Mouse (Mus musculus): ENCODE results near the gene Endod1. TPM values are rescaled to one million over a fixed set of nuclear protein-coding genes. Genes with fewer than 3 reads are reported as not detected.
"Not testable (repeated sequence)": the region's sequence is repeated elsewhere in the genome, so short reads cannot be mapped to it uniquely, and the experiment has no call there.

Endod1 gene
- polyA plus RNA-seq, 1 experiment from 2014 or later = 37.3 TPM

DNA sequence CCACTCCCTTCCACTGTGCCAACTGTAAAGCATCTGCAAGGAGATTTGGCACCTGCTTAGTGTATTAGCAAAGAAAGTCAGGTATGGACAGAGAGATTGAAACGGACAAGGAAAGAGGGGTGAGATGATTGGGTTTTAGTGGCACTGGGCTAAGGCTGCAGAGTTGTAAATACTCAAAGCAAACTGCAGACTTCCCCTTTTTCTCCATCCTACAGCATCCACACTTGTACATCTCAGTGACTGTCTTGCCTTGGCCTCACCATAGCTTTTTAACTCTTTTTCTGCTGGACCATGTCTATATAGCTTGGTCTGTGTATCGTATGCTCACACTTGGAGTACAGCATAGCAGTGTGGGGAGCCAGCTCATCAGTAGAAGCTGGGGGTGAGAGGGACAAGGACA lies 30.5 kb downstream of the Endod1 start:
- H3K27me3 ChIP-seq (replicated peaks) = no peaks in the 10 kb centered on the region
- no peak overlapping the region for H3K4me2 ChIP-seq
- H3K9me3 ChIP-seq (replicated peaks) = no peaks in the 10 kb centered on the region
- ATAC-seq (ENCODE audit: low FRiP score) = no peak
- no peak overlapping the region for H3K4me3 ChIP-seq (replicated peaks)
- peaks cover 5% of the 10 kb centered on the region; the same call in 1 of the 2 replicates for H3K4me1 ChIP-seq
- no peak overlapping the region for H3K27ac ChIP-seq (replicated peaks)
- H3K9ac ChIP-seq (replicated peaks) = no peak overlapping the region
- WGBS = 81% methylated on average over 2 of the region's 2 CpGs
- H3K36me3 ChIP-seq = no peaks in the 10 kb centered on the region

DNA sequence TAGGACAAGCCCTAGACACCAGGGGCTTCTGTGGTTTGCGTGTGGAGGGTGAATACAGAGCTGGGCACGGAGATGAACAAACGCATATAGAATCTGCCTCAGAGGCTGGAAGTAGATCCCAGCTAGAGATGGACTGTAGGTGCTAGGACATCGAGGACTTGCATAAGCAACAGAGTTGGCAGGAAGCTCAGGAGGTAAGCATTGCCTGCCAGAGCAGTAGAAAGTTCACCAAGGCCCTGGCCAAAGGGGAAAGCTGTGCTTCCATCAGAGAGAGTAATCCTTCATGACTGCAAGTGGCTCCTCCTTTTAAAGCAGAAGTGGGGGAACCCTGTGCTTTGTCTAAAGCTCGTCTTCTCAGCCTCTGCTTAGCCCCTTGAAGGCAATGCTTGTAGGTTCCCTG lies 31.9 kb downstream of the Endod1 start:
- Histone ChIP-seq H3K4me1 (no peaks in the 10 kb centered on the region), H3K4me3 (replicated peaks) (no peak overlapping the region), H3K36me3 (no peaks in the 10 kb centered on the region), H3K9ac (replicated peaks) (no peak overlapping the region), H3K27me3 (replicated peaks) (no peaks in the 10 kb centered on the region), H3K27ac (replicated peaks) (no peak overlapping the region), H3K9me3 (replicated peaks) (no peaks in the 10 kb centered on the region), H3K4me2 (no peak overlapping the region)
- ATAC-seq (ENCODE audit: low FRiP score) = no peak
- WGBS = 92% methylated on average over 5 of the region's 5 CpGs

DNA sequence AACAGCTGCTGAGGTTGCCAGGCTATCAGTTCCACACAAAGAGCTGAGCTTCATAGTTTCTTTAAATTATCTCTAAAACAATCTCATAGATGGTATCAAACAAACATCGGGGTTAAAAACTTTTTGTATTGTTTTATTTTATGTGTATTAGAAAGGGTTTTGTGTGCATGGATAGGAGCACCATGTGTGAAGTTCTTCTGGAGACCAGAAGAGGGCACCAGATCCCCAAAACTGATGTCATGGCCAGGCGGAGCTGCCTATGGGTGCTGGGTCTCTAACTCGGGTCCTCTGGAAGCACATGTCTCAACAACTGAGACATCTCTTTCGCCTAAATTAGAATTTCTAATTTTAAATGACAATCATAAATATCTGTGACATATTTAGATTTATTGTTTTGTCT lies 32.9 kb downstream of the Endod1 start:
- H3K27ac ChIP-seq (replicated peaks) = no peak overlapping the region
- H3K4me3 ChIP-seq (replicated peaks) = no peak overlapping the region
- no peak for ATAC-seq (ENCODE audit: low FRiP score)
- 61% methylated on average over 4 of the region's 4 CpGs for WGBS
- H3K9ac ChIP-seq (replicated peaks) = no peak overlapping the region
- no peak overlapping the region for H3K4me2 ChIP-seq
- no peaks in the 10 kb centered on the region for H3K36me3 ChIP-seq
- H3K4me1 ChIP-seq = no peaks in the 10 kb centered on the region
- H3K9me3 ChIP-seq (replicated peaks) = no peaks in the 10 kb centered on the region
- H3K27me3 ChIP-seq (replicated peaks) = no peaks in the 10 kb centered on the region

DNA sequence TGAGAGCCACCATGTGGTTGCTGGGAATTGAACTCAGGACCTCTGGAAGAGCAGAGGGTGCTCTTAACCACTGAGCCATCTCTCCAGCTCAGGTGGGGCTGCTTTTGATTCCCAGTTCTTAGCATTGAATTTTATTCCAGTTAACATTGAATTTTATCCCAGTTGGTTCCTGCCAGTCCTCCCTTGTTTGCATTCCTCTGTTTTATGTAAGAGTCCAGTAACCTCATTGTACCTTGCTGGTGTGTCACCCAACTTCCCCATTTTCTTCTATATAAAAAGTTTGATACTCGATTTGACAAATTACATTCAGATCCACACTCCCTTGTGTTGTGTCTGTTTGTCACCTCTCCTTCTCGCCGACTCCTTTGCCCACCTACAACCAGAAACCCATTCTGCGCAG lies 35.4 kb downstream of the Endod1 start:
- not testable (repeated sequence) for H3K4me1 ChIP-seq; H3K27me3 ChIP-seq (replicated peaks); H3K4me2 ChIP-seq; H3K36me3 ChIP-seq; H3K4me3 ChIP-seq (replicated peaks); ATAC-seq (ENCODE audit: low FRiP score); H3K27ac ChIP-seq (replicated peaks); H3K9me3 ChIP-seq (replicated peaks); H3K9ac ChIP-seq (replicated peaks)
- 87% methylated on average over 4 of the region's 4 CpGs for WGBS

DNA sequence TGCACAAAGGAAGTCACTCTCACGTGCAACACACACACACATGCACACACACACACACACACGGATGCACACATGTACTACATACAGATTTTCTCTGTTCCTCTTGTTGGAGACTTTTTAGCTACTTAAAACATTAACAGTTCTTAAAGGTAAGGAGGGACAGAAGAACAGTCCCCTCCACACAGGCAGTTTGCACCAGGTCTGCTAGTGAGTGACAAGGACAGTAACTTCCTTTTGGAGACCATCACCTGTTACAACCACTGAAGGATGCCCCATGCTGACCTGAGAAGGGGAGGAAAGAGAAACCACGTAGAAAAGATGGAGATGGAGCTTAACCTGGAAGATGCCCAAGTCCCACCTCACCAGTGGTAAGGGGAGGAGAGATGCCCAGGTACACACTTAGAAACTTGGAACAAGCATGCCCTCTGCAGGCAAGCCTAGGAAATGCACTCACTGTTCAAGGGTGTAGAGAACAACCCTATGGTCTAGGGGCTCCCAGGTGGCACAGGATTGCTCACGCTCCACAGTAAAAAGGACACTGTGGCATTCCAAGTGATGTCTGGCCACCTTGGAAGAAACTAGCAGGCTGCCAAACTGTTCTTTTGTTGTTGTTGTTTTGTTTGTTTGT lies 39.2 kb downstream of the Endod1 start:
- WGBS = 52% methylated on average over 4 of the region's 4 CpGs

DNA sequence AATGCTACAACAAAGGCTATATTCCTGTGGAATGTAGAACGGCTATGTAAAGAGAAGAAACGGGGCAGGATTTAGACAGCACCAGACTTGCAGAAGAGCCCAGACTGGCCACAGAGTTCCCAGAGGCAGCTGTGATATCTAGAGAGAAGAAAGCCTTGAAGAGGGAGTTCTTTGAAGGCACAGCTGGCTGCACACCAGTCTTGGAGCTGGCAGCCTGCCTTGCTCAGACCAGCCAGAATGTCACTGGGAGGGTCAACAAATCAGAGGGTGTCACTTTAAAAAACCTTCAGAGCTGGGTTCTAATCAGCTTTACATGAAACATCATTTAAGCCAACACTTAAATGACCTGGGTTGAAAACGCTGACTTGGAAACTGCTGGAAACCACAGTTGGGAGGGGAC lies 42.6 kb downstream of the Endod1 start:
- no peak for ATAC-seq (ENCODE audit: low FRiP score)
- Histone ChIP-seq H3K4me3 (replicated peaks) (no peak overlapping the region), H3K36me3 (no peaks in the 10 kb centered on the region), H3K27me3 (replicated peaks) (no peaks in the 10 kb centered on the region), H3K4me1 (no peaks in the 10 kb centered on the region), H3K27ac (replicated peaks) (no peak overlapping the region), H3K9ac (replicated peaks) (no peak overlapping the region), H3K4me2 (no peak overlapping the region), H3K9me3 (replicated peaks) (no peaks in the 10 kb centered on the region)
- WGBS = 73% methylated on average over 3 of the region's 3 CpGs

More for the DNA sequence above, 39.2 kb downstream of the Endod1 start:
- no peaks in the 10 kb centered on the region for H3K4me1 ChIP-seq
- peak; percentile 90 for ATAC-seq (ENCODE audit: low FRiP score)
- no peak overlapping the region for H3K27ac ChIP-seq (replicated peaks)
- H3K9me3 ChIP-seq (replicated peaks) = no peaks in the 10 kb centered on the region
- no peak overlapping the region for H3K4me2 ChIP-seq
- H3K36me3 ChIP-seq = no peaks in the 10 kb centered on the region
- no peaks in the 10 kb centered on the region for H3K27me3 ChIP-seq (replicated peaks)
- H3K9ac ChIP-seq (replicated peaks) = no peak overlapping the region
- H3K4me3 ChIP-seq (replicated peaks) = no peak overlapping the region

DNA sequence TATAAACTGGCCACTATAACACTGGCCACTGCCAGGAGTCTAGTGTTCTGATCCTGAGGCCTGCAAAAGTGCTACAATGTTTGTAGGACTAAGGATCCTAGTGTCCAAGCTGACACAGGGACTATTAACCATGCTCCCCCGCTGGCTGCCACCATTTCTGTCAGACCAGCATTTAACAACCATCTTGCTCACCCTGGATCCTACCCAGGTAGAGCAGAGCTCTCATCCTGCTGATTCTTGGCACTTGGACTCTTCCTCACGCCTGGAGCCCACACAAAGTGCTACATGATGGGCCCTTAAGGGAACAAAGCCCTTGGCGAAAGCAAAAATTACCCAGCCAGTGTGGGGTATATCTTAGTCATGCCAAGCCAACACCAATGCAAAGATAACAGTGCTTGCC lies 44.4 kb downstream of the Endod1 start:
- H3K4me2 ChIP-seq = no peak overlapping the region
- ATAC-seq (ENCODE audit: low FRiP score) = no peak
- 79% methylated on average over 3 of the region's 3 CpGs for WGBS
- no peaks in the 10 kb centered on the region for H3K4me1 ChIP-seq
- no peaks in the 10 kb centered on the region for H3K27me3 ChIP-seq (replicated peaks)
- peaks cover 4% of the 10 kb centered on the region; the same call in 1 of the 2 replicates for H3K36me3 ChIP-seq
- no peaks in the 10 kb centered on the region for H3K9me3 ChIP-seq (replicated peaks)
- H3K9ac ChIP-seq (replicated peaks) = no peak overlapping the region
- no peak overlapping the region for H3K4me3 ChIP-seq (replicated peaks)
- H3K27ac ChIP-seq (replicated peaks) = no peak overlapping the region

DNA sequence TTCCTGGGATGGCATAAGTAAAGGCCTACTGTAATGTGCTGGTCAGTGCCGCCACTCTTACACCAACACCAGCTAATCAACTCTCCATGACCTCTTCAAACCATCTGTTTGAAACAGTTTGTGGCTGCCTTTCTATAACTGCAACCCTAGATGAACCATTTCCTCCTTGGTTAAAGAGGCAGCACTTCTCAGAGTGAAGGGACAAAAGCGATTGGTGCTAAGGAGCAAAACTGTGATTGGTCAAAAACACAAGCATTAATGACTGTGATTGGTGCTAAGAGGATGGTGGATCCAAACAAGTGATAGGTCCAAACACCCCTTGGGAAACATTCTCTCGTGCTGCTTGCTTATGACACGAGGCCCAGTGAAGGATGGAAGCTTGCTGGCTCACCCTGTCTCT lies 45.5 kb downstream of the Endod1 start:
- H3K27me3 ChIP-seq (replicated peaks) = no peaks in the 10 kb centered on the region
- H3K9ac ChIP-seq (replicated peaks) = no peak overlapping the region
- no peaks in the 10 kb centered on the region for H3K4me1 ChIP-seq
- no peak overlapping the region for H3K27ac ChIP-seq (replicated peaks)
- no peak for ATAC-seq (ENCODE audit: low FRiP score)
- H3K9me3 ChIP-seq (replicated peaks) = no peaks in the 10 kb centered on the region
- 75% methylated on average over 4 of the region's 4 CpGs for WGBS
- H3K36me3 ChIP-seq = peaks cover 6% of the 10 kb centered on the region; the same call in 1 of the 2 replicates
- no peak overlapping the region for H3K4me3 ChIP-seq (replicated peaks)
- no peak overlapping the region for H3K4me2 ChIP-seq

DNA sequence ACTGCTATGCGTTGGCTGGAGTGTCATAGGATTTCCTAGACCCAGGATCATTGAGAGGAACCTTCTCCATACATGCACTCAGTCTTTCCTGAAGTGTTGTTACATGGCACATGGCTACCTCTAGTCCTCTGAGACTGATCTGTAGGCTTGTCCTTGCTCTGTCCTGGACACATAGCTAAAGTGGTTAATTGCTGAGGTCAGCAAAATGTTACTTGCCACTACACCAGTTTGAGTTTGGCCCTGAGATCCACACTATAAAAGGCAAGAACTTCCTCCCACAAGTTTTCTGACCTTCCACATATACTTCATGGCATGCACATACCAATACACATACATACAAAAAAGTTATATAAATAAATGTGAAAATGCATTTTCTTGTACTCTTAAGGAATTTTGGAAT lies 64.7 kb downstream of the Endod1 start:
- Histone ChIP-seq H3K27me3 (replicated peaks) (no peaks in the 10 kb centered on the region), H3K9ac (replicated peaks) (no peak overlapping the region), H3K36me3 (peaks cover 62% of the 10 kb centered on the region), H3K4me2 (no peak overlapping the region), H3K4me1 (no peaks in the 10 kb centered on the region), H3K4me3 (replicated peaks) (no peak overlapping the region), H3K27ac (replicated peaks) (no peak overlapping the region), H3K9me3 (replicated peaks) (no peaks in the 10 kb centered on the region)
- no peak for ATAC-seq (ENCODE audit: low FRiP score)
- WGBS = 100% methylated on average over 1 of the region's 1 CpGs

DNA sequence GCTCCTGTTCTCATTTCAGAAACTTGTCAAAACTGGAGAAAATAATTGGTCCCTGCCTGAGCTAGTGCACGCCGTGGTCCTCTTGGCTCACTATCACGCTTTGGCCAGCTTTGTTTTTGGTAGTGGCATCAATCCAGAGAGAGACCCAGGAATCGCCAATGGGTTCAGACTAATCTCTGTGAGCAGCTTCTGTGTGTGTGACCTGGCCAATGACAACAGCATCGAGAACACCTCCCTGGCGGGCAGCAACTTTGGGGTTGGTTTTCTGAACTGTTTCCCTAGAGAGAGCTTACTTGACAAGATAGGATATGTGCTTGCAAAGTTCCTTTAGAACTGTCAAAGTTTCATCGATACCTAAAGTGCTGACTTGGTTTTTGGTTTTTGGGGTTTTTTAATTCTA lies 66.8 kb downstream of the Endod1 start:
- no peak for ATAC-seq (ENCODE audit: low FRiP score)
- 85% methylated on average over 7 of the region's 7 CpGs for WGBS
- Histone ChIP-seq H3K36me3 (peaks cover 53% of the 10 kb centered on the region), H3K9me3 (replicated peaks) (no peaks in the 10 kb centered on the region), H3K9ac (replicated peaks) (no peak overlapping the region), H3K27ac (replicated peaks) (no peak overlapping the region), H3K4me2 (no peak overlapping the region), H3K27me3 (replicated peaks) (no peaks in the 10 kb centered on the region), H3K4me1 (no peaks in the 10 kb centered on the region), H3K4me3 (replicated peaks) (no peak overlapping the region)

DNA sequence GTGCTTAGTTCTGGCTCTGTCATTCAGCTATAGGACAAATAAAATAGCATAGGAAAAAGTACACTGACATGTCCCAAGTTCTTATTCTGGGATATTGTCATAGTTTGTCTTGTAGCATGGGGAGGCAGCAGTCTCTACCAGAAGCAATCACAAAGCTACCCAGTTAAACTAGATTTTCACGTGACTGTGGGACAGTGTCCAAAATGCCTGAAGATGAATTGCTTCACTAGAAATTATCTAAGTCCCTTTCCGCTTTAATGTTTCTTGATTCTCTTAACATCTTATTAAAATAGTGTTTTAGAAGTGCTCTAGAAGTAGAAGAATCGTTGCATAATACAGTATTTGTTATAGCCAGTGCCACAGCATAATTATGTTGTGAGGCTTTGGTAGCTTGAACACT lies 67.3 kb downstream of the Endod1 start:
- Histone ChIP-seq H3K27ac (replicated peaks) (no peak overlapping the region), H3K4me1 (no peaks in the 10 kb centered on the region), H3K4me3 (replicated peaks) (no peak overlapping the region), H3K36me3 (peaks cover 52% of the 10 kb centered on the region), H3K9ac (replicated peaks) (no peak overlapping the region), H3K27me3 (replicated peaks) (no peaks in the 10 kb centered on the region), H3K4me2 (no peak overlapping the region), H3K9me3 (replicated peaks) (no peaks in the 10 kb centered on the region)
- no peak for ATAC-seq (ENCODE audit: low FRiP score)
- 86% methylated on average over 3 of the region's 3 CpGs for WGBS

DNA sequence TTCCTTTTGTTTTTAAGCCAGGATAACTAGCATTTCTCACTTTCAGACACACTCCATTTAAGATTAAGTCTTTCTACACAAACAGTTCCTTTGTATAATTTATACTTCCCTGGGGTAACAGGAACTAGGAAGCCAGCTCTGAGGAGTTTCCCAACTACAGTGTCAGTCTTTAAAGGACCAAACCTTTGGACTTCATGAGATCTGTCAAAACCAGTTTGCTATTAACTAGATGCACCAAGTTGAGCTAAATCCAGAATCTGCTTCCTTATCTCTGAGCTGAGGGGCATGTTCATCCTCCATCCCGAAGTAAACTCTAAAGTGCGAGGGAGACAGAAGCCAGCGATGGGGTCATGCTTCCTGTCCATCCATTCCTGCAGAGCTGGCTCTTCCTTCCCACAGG lies 74.0 kb downstream of the Endod1 start:
- Histone ChIP-seq H3K9me3 (replicated peaks) (no peaks in the 10 kb centered on the region), H3K36me3 (peaks cover 14% of the 10 kb centered on the region), H3K4me3 (replicated peaks) (no peak overlapping the region), H3K27me3 (replicated peaks) (no peaks in the 10 kb centered on the region), H3K9ac (replicated peaks) (no peak overlapping the region), H3K27ac (replicated peaks) (no peak overlapping the region), H3K4me2 (no peak overlapping the region), H3K4me1 (peaks cover 8% of the 10 kb centered on the region; the same call in 1 of the 2 replicates)
- ATAC-seq (ENCODE audit: low FRiP score) = no peak
- WGBS = 96% methylated on average over 3 of the region's 3 CpGs
